Mouse (Mus musculus): Measurements from ENCODE around the gene Tenm2. TPM values are rescaled to one million over a fixed set of nuclear protein-coding genes. Genes with fewer than 3 reads are reported as not detected.

Tenm2 gene
- polyA plus RNA-seq, 1 experiment from 2014 or later, result 3.4 TPM

GRCm38 (mm10) chr11:36988776-36989565, 246.8 kb downstream of the Tenm2 start:
- DNase-seq (ENCODE audit: low spot score) (peak; percentile 75), ATAC-seq (ENCODE audit: low read depth) (peak; percentile 71; the same call in 1 of the 2 replicates)
- no peak overlapping the region for H3K4me3 ChIP-seq (ENCODE audit: low read depth, low read length)
- 0 out of 2 replicates have a peak, but pooled peaks cover 3% of the 10 kb centered on the region for H3K4me1 ChIP-seq (ENCODE audit: control insufficient read depth, insufficient read depth, low read length)
- no peaks in the 10 kb centered on the region for H3K9me3 ChIP-seq (ENCODE audit: control insufficient read depth, low read length)
- H3K4me2 ChIP-seq (ENCODE audit: low read depth, low read length), result no peak overlapping the region
- H3K36me3 ChIP-seq (ENCODE audit: control insufficient read depth, insufficient read depth, low read length), result no peaks in the 10 kb centered on the region
- WGBS, result 32% methylated on average over 5 of the region's 5 CpGs
- no peak overlapping the region for H3K27ac ChIP-seq (replicated peaks; ENCODE audit: low read depth, low read length)
- no peak overlapping the region for H3K9ac ChIP-seq (ENCODE audit: low read depth, low read length)
- H3K27me3 ChIP-seq (replicated peaks; ENCODE audit: control insufficient read depth, insufficient read depth, low read length), result no peaks in the 10 kb centered on the region

GRCm38 (mm10) chr11:36974142-36974541, 261.6 kb downstream of the Tenm2 start:
- ATAC-seq (ENCODE audit: low read depth), result no peak
- H3K36me3 ChIP-seq (ENCODE audit: control insufficient read depth, insufficient read depth, low read length), result no peaks in the 10 kb centered on the region
- H3K9ac ChIP-seq (ENCODE audit: low read depth, low read length), result no peak overlapping the region
- no peak overlapping the region for H3K4me2 ChIP-seq (ENCODE audit: low read depth, low read length)
- H3K4me3 ChIP-seq (ENCODE audit: low read depth, low read length), result no peak overlapping the region
- no peaks in the 10 kb centered on the region for H3K9me3 ChIP-seq (ENCODE audit: control insufficient read depth, low read length)
- no peak overlapping the region for H3K27ac ChIP-seq (replicated peaks; ENCODE audit: low read depth, low read length)
- 68% methylated on average over 2 of the region's 2 CpGs for WGBS
- DNase-seq (ENCODE audit: low spot score), result no peak
- no peaks in the 10 kb centered on the region for H3K27me3 ChIP-seq (replicated peaks; ENCODE audit: control insufficient read depth, insufficient read depth, low read length)
- H3K4me1 ChIP-seq (ENCODE audit: control insufficient read depth, insufficient read depth, low read length), result no peaks in the 10 kb centered on the region

- no peak overlapping the region for H3K27ac ChIP-seq (replicated peaks; ENCODE audit: low read depth, low read length)
- H3K36me3 ChIP-seq (ENCODE audit: control insufficient read depth, insufficient read depth, low read length), result no peaks in the 10 kb centered on the region
- H3K9ac ChIP-seq (ENCODE audit: low read depth, low read length), result no peak overlapping the region
- no peak for ATAC-seq (ENCODE audit: low read depth)
- H3K4me2 ChIP-seq (ENCODE audit: low read depth, low read length), result no peak overlapping the region
- H3K9me3 ChIP-seq (ENCODE audit: control insufficient read depth, low read length), result no peaks in the 10 kb centered on the region
- H3K4me3 ChIP-seq (ENCODE audit: low read depth, low read length), result no peak overlapping the region
- no peaks in the 10 kb centered on the region for H3K27me3 ChIP-seq (replicated peaks; ENCODE audit: control insufficient read depth, insufficient read depth, low read length)
- WGBS, result 78% methylated on average over 5 of the region's 5 CpGs
- DNase-seq (ENCODE audit: low spot score), result no peak
- H3K4me1 ChIP-seq (ENCODE audit: control insufficient read depth, insufficient read depth, low read length), result no peaks in the 10 kb centered on the region
Measured at GRCm38 (mm10) chr11:36958102-36958501, 277.7 kb downstream of the Tenm2 start.

GRCm38 (mm10) chr11:36941429-36941828, 294.3 kb downstream of the Tenm2 start:
- Histone ChIP-seq H3K4me1 (ENCODE audit: control insufficient read depth, insufficient read depth, low read length) (no peaks in the 10 kb centered on the region), H3K27me3 (replicated peaks; ENCODE audit: control insufficient read depth, insufficient read depth, low read length) (no peaks in the 10 kb centered on the region), H3K4me2 (ENCODE audit: low read depth, low read length) (no peak overlapping the region), H3K9me3 (ENCODE audit: control insufficient read depth, low read length) (no peaks in the 10 kb centered on the region), H3K36me3 (ENCODE audit: control insufficient read depth, insufficient read depth, low read length) (no peaks in the 10 kb centered on the region), H3K27ac (replicated peaks; ENCODE audit: low read depth, low read length) (no peak overlapping the region), H3K9ac (ENCODE audit: low read depth, low read length) (no peak overlapping the region), H3K4me3 (ENCODE audit: low read depth, low read length) (no peak overlapping the region)
- ATAC-seq (ENCODE audit: low read depth) (no peak), DNase-seq (ENCODE audit: low spot score) (no peak)
- 81% methylated on average over 6 of the region's 6 CpGs for WGBS

GRCm38 (mm10) chr11:36940557-36941110, 295.1 kb downstream of the Tenm2 start:
- DNase-seq (ENCODE audit: low spot score) (no peak), ATAC-seq (ENCODE audit: low read depth) (no peak)
- Histone ChIP-seq H3K4me2 (ENCODE audit: low read depth, low read length) (no peak overlapping the region), H3K27ac (replicated peaks; ENCODE audit: low read depth, low read length) (no peak overlapping the region), H3K9me3 (ENCODE audit: control insufficient read depth, low read length) (no peaks in the 10 kb centered on the region), H3K4me3 (ENCODE audit: low read depth, low read length) (no peak overlapping the region), H3K4me1 (ENCODE audit: control insufficient read depth, insufficient read depth, low read length) (no peaks in the 10 kb centered on the region), H3K36me3 (ENCODE audit: control insufficient read depth, insufficient read depth, low read length) (no peaks in the 10 kb centered on the region), H3K27me3 (replicated peaks; ENCODE audit: control insufficient read depth, insufficient read depth, low read length) (no peaks in the 10 kb centered on the region), H3K9ac (ENCODE audit: low read depth, low read length) (no peak overlapping the region)
- WGBS, result 39% methylated on average over 7 of the region's 7 CpGs

GRCm38 (mm10) chr11:36929817-36930216, 305.9 kb downstream of the Tenm2 start:
- 32% methylated on average over 5 of the region's 5 CpGs for WGBS
- no peak for ATAC-seq (ENCODE audit: low read depth)

GRCm38 (mm10) chr11:36926705-36927406, 308.9 kb downstream of the Tenm2 start:
- DNase-seq (ENCODE audit: low spot score), result no peak
- H3K4me1 ChIP-seq (ENCODE audit: control insufficient read depth, insufficient read depth, low read length), result no peaks in the 10 kb centered on the region
- no peaks in the 10 kb centered on the region for H3K27me3 ChIP-seq (replicated peaks; ENCODE audit: control insufficient read depth, insufficient read depth, low read length)
- ATAC-seq (ENCODE audit: low read depth), result no peak
- H3K36me3 ChIP-seq (ENCODE audit: control insufficient read depth, insufficient read depth, low read length), result no peaks in the 10 kb centered on the region
- H3K9me3 ChIP-seq (ENCODE audit: control insufficient read depth, low read length), result no peaks in the 10 kb centered on the region
- H3K4me2 ChIP-seq (ENCODE audit: low read depth, low read length), result no peak overlapping the region
- H3K4me3 ChIP-seq (ENCODE audit: low read depth, low read length), result no peak overlapping the region
- 76% methylated on average over 9 of the region's 9 CpGs for WGBS
- no peak overlapping the region for H3K27ac ChIP-seq (replicated peaks; ENCODE audit: low read depth, low read length)
- H3K9ac ChIP-seq (ENCODE audit: low read depth, low read length), result no peak overlapping the region

More at GRCm38 (mm10) chr11:36929817-36930216, 305.9 kb downstream of the Tenm2 start:
- no peak overlapping the region for H3K9ac ChIP-seq (ENCODE audit: low read depth, low read length)
- no peak for DNase-seq (ENCODE audit: low spot score)
- no peaks in the 10 kb centered on the region for H3K9me3 ChIP-seq (ENCODE audit: control insufficient read depth, low read length)
- no peaks in the 10 kb centered on the region for H3K4me1 ChIP-seq (ENCODE audit: control insufficient read depth, insufficient read depth, low read length)
- no peak overlapping the region for H3K4me2 ChIP-seq (ENCODE audit: low read depth, low read length)
- H3K27ac ChIP-seq (replicated peaks; ENCODE audit: low read depth, low read length), result no peak overlapping the region
- no peaks in the 10 kb centered on the region for H3K36me3 ChIP-seq (ENCODE audit: control insufficient read depth, insufficient read depth, low read length)
- H3K4me3 ChIP-seq (ENCODE audit: low read depth, low read length), result no peak overlapping the region
- no peaks in the 10 kb centered on the region for H3K27me3 ChIP-seq (replicated peaks; ENCODE audit: control insufficient read depth, insufficient read depth, low read length)

GRCm38 (mm10) chr11:36919301-36919700, 316.5 kb downstream of the Tenm2 start:
- Histone ChIP-seq H3K9ac (ENCODE audit: low read depth, low read length) (no peak overlapping the region), H3K27ac (replicated peaks; ENCODE audit: low read depth, low read length) (no peak overlapping the region), H3K4me1 (ENCODE audit: control insufficient read depth, insufficient read depth, low read length) (no peaks in the 10 kb centered on the region), H3K36me3 (ENCODE audit: control insufficient read depth, insufficient read depth, low read length) (no peaks in the 10 kb centered on the region), H3K4me2 (ENCODE audit: low read depth, low read length) (no peak overlapping the region), H3K9me3 (ENCODE audit: control insufficient read depth, low read length) (no peaks in the 10 kb centered on the region), H3K4me3 (ENCODE audit: low read depth, low read length) (no peak overlapping the region), H3K27me3 (replicated peaks; ENCODE audit: control insufficient read depth, insufficient read depth, low read length) (no peaks in the 10 kb centered on the region)
- DNase-seq (ENCODE audit: low spot score) (no peak), ATAC-seq (ENCODE audit: low read depth) (no peak)
- WGBS, result 84% methylated on average over 6 of the region's 6 CpGs

Measured in embryonic facial prominence, embryonic 14.5 days (tissue).